Mouse (Mus musculus): Measurements from ENCODE around the gene Gm17606. TPM values are rescaled to one million over a fixed set of nuclear protein-coding genes. Genes with fewer than 3 reads are reported as not detected.
A peak's percentile ranks its signal among the peaks of the same experiment; 100 is the strongest.

Gm17606 gene
- polyA plus RNA-seq, 1 experiment from 2014 or later: not detected

DNA sequence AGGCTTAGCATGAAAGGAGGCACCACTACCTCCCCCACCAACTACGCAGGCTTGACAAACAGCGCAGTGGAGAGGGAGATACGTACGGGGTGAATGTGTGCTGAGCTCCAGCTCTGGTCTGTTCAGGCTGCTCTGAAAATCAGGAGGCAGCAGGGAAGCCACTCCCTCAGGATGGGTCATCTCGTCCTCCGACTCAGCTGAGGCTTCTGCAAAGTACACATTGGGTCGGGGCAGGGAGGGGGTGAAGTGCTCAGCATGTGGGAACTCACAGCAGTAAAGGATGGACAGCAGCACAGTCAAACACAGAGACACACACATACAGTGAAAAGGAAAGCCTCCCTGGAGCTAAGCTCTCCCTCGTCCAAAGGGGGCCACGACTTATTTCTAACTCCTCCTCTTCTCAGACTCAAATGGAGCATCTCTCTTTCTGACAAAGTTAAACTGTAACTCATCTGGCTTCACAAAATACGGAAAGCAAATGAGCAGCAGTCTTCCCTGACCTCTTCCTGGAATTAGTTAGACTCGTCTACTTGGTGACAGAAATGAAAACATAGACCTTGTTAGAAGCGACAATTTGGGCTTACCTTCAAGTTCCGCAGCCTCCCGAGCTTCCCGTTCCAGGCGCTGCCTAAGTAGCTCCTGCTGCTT, 38.0 kb downstream of the Gm17606 start:
- Histone ChIP-seq H3K27ac (no peak overlapping the region), H3K4me3 (no peak overlapping the region), H3K9ac (no peak overlapping the region), H3K4me2 (no peak overlapping the region), H3K9me3 (replicated peaks) (no peaks in the 10 kb centered on the region), H3K36me3 (ENCODE audit: poor library complexity, severe bottlenecking) (peaks cover 75% of the 10 kb centered on the region), H3K27me3 (no peaks in the 10 kb centered on the region), H3K4me1 (no peaks in the 10 kb centered on the region)
- WGBS: 91% methylated on average over 16 of the region's 16 CpGs
- ATAC-seq: no peak

GRCm38 (mm10) chr14:54682396-54682795, 41.6 kb downstream of the Gm17606 start:
- ATAC-seq: no peak
- Histone ChIP-seq H3K27me3 (no peaks in the 10 kb centered on the region), H3K4me1 (peaks cover 14% of the 10 kb centered on the region), H3K9ac (no peak overlapping the region), H3K9me3 (replicated peaks) (no peaks in the 10 kb centered on the region), H3K27ac (no peak overlapping the region), H3K36me3 (ENCODE audit: poor library complexity, severe bottlenecking) (peaks cover 47% of the 10 kb centered on the region), H3K4me3 (no peak overlapping the region), H3K4me2 (no peak overlapping the region)
- WGBS: 93% methylated on average over 3 of the region's 3 CpGs

DNA sequence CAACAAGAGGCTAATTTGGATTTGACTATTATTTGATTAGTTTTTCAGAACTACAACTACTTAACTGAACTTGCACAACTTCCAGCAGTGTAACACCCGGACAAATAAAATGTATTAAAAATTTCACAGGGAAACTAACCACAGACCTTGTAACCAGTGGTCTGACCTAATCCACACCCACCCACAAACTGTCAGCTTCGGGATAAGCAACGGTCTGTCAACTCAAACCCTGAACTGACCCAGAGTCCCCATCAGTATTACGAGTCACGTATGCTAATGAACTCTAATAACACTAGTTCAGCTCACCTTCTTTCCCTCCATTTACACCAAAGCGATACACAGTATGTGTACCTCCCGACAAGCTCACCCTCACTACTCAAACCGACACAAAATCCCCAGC, 44.7 kb downstream of the Gm17606 start:
- ATAC-seq: no peak
- Histone ChIP-seq H3K27ac (no peak overlapping the region; the same call in 1 of the 2 replicates), H3K4me2 (peak overlapping the region; percentile 79), H3K9ac (peak overlapping the region; percentile 93), H3K27me3 (no peaks in the 10 kb centered on the region), H3K36me3 (ENCODE audit: poor library complexity, severe bottlenecking) (peaks cover 42% of the 10 kb centered on the region), H3K4me3 (peak overlapping the region; percentile 78), H3K4me1 (peaks cover 28% of the 10 kb centered on the region), H3K9me3 (replicated peaks) (no peaks in the 10 kb centered on the region)
- WGBS: 15% methylated on average over 8 of the region's 8 CpGs

DNA sequence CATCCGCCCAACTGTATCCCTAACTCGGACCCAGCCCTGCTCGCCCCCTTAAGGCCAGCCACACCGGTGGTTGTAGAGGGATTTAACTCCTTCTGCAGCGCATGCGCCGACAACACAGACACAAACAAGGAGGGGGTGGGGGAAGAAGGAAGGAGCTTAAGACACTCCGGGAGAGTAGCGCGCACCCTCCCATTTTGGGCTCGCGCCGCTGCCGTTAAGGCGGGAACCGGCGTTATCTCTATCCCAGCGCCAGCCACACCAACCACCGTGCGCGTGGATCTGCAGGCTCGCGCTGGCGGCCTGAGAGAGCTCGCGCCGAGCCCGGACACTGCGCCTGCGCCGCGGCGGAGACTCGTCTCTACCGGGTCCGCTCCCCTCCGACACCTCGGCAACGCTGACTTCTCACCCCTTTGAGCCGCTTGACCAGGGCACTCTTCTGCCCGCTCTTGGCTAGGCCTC, 45.3 kb downstream of the Gm17606 start, which contains the start of gene 1700123O20Rik:
TSS of gene 1700123O20Rik (plus strand) at position 154 of the 459 bp plus-strand sequence.
- peak within 1 kb of the TSS; percentile 79 for H3K4me2 ChIP-seq
- WGBS: under 1% methylated on average over 41 of the region's 41 CpGs
- ATAC-seq: peak; percentile 77

GRCm38 (mm10) chr14:54686522-54687143, 45.9 kb downstream of the Gm17606 start, which contains the start of gene Acin1:
TSS of gene Acin1 (minus strand) at chr14:54686931.
- ATAC-seq: peak; percentile 98
- Histone ChIP-seq H3K36me3 (ENCODE audit: poor library complexity, severe bottlenecking) (peaks cover 40% of the 10 kb centered on the region), H3K4me1 (peaks cover 28% of the 10 kb centered on the region), H3K4me2 (peak within 1 kb of the TSS; percentile 79), H3K9ac (peak within 1 kb of the TSS; percentile 93), H3K9me3 (replicated peaks) (no peaks in the 10 kb centered on the region), H3K27me3 (no peaks in the 10 kb centered on the region), H3K4me3 (peak within 1 kb of the TSS; percentile 78), H3K27ac (peak within 1 kb of the TSS; percentile 92)
- WGBS: under 1% methylated on average over 44 of the region's 44 CpGs

More for the DNA sequence above, 45.3 kb downstream of the Gm17606 start, which contains the start of gene 1700123O20Rik:
- Histone ChIP-seq H3K9me3 (replicated peaks) (no peaks in the 10 kb centered on the region), H3K9ac (peak within 1 kb of the TSS; percentile 93), H3K36me3 (ENCODE audit: poor library complexity, severe bottlenecking) (peaks cover 44% of the 10 kb centered on the region), H3K4me1 (peaks cover 28% of the 10 kb centered on the region), H3K4me3 (peak within 1 kb of the TSS; percentile 78), H3K27me3 (no peaks in the 10 kb centered on the region), H3K27ac (peak within 1 kb of the TSS; percentile 92)

DNA sequence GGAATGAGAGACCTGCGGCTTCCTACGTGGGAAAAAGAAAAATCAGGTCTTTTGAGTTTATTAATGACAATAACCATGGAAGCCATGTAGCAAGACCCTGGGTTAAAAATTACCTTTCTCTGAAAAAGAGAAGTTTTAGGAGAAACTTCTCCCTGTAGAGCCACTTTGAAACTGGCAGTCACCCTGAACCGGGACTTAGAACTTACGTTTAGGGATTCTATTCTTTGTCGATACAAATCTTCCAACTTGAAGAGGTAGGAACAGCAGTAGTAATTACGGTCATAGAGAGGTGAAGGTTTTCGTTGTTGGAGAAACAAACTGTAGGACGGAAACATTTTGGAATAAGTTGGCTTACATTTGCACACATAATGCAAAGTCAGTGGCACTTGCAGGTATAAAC, 46.5 kb downstream of the Gm17606 start:
- Histone ChIP-seq H3K4me1 (peaks cover 28% of the 10 kb centered on the region), H3K27me3 (no peaks in the 10 kb centered on the region), H3K4me2 (peak overlapping the region; percentile 72), H3K4me3 (peak overlapping the region; percentile 78), H3K9ac (peak overlapping the region; percentile 85), H3K9me3 (replicated peaks) (no peaks in the 10 kb centered on the region), H3K36me3 (ENCODE audit: poor library complexity, severe bottlenecking) (peaks cover 34% of the 10 kb centered on the region), H3K27ac (peak overlapping the region; percentile 65)
- 7% methylated on average over 8 of the region's 8 CpGs for whole genome bisulfite sequencing
- ATAC-seq: no peak

- Histone ChIP-seq H3K4me3 (no peak overlapping the region), H3K4me2 (no peak overlapping the region), H3K4me1 (no peaks in the 10 kb centered on the region), H3K27ac (no peak overlapping the region), H3K36me3 (ENCODE audit: poor library complexity, severe bottlenecking) (peaks cover 30% of the 10 kb centered on the region), H3K27me3 (no peaks in the 10 kb centered on the region), H3K9ac (no peak overlapping the region), H3K9me3 (replicated peaks) (no peaks in the 10 kb centered on the region)
- WGBS: 84% methylated on average over 6 of the region's 6 CpGs
- no peak for ATAC-seq
These were observed 54.3 kb downstream of the Gm17606 start for GRCm38 (mm10) chr14:54695042-54695441.

DNA sequence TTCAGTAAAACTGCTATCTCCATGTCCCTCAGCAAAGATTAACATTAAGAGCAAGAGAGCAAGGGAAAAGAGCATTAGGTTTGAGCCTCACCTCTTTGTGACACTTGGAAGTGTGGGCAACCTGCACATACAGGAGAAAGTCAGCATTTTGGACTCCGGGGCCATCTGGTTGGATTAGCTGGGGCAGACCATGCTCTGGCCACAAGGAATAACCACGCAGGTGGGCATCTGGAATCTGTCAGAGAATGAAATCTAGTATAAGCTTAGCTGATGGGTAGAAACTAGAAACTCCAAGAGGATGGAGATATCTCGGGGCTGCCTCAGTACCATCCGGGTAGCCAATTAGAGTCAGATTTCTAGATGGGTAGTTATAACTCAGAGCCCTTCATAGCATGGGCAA, 56.0 kb downstream of the Gm17606 start:
- Histone ChIP-seq H3K9ac (no peak overlapping the region), H3K27me3 (no peaks in the 10 kb centered on the region), H3K36me3 (ENCODE audit: poor library complexity, severe bottlenecking) (peaks cover 19% of the 10 kb centered on the region), H3K27ac (no peak overlapping the region), H3K4me3 (no peak overlapping the region), H3K4me1 (no peaks in the 10 kb centered on the region), H3K4me2 (no peak overlapping the region), H3K9me3 (replicated peaks) (no peaks in the 10 kb centered on the region)
- ATAC-seq: no peak
- 92% methylated on average over 4 of the region's 4 CpGs for WGBS

MicroRNAs within 50 kb of the gene (microRNA counts, 519-probe panel; counts per million panel counts)
- microRNA mmu-miR-686: 177 counts per million, percentile 53 among the panel's probes with 10 or more counts

Small RNA genes within 50 kb of the gene (microRNA-seq; reads per million reads assigned to microRNA genes)
- not detected for gene Mir686
- not detected for gene Mir6948

Other genes starting within 250 kb of the Gm17606 start
- gene Slc7a7, start 223.2 kb upstream of the Gm17606 start, polyA plus RNA-seq (2015; fragmentation: Nextera tagmentation; extraction: Ambion mirVana): 5.6 and 6.1 TPM in 2 replicates
- gene Mrpl52, start 214.0 kb upstream of the Gm17606 start, polyA plus RNA-seq (2015; fragmentation: Nextera tagmentation; extraction: Ambion mirVana): 270 and 310 TPM in 2 replicates
- gene Mmp14, start 209.3 kb upstream of the Gm17606 start, polyA plus RNA-seq (2015; fragmentation: Nextera tagmentation; extraction: Ambion mirVana): 54.5 and 57.3 TPM in 2 replicates
- gene Lrp10, start 176.8 kb upstream of the Gm17606 start, polyA plus RNA-seq (2015; fragmentation: Nextera tagmentation; extraction: Ambion mirVana): 19.9 and 24.4 TPM in 2 replicates
- gene Rem2, start 164.9 kb upstream of the Gm17606 start, polyA plus RNA-seq (2015; fragmentation: Nextera tagmentation; extraction: Ambion mirVana): 24.2 and 24.4 TPM in 2 replicates
- gene Prmt5, start 123.4 kb upstream of the Gm17606 start, polyA plus RNA-seq (2015; fragmentation: Nextera tagmentation; extraction: Ambion mirVana): 107 and 113 TPM in 2 replicates
- 39.7 and 43.1 TPM in 2 replicates for gene Haus4, start 86.3 kb upstream of the Gm17606 start, polyA plus RNA-seq (2015; fragmentation: Nextera tagmentation; extraction: Ambion mirVana)
- gene Ajuba, start 63.4 kb upstream of the Gm17606 start, polyA plus RNA-seq (2015; fragmentation: Nextera tagmentation; extraction: Ambion mirVana): 18.8 and 20.3 TPM in 2 replicates
- gene 4931414P19Rik, start 35.0 kb upstream of the Gm17606 start, polyA plus RNA-seq (2015; fragmentation: Nextera tagmentation; extraction: Ambion mirVana): 8.3 and 9.4 TPM in 2 replicates
- gene Psmb5, start 22.9 kb upstream of the Gm17606 start, polyA plus RNA-seq (2015; fragmentation: Nextera tagmentation; extraction: Ambion mirVana): 462 and 492 TPM in 2 replicates
- 0.04 TPM in 1 of 2 replicates, not detected in the other for gene Psmb11, start 19.5 kb upstream of the Gm17606 start, polyA plus RNA-seq (2015; fragmentation: Nextera tagmentation; extraction: Ambion mirVana)
- gene Cdh24, start 412 bp downstream of the Gm17606 start, polyA plus RNA-seq (2015; fragmentation: Nextera tagmentation; extraction: Ambion mirVana): 7.1 and 8.0 TPM in 2 replicates
- gene 1700123O20Rik, start 45.3 kb downstream of the Gm17606 start, polyA plus RNA-seq (2015; fragmentation: Nextera tagmentation; extraction: Ambion mirVana): 84.6 and 87.5 TPM in 2 replicates
- 191 and 216 TPM in 2 replicates for gene Acin1, start 46.0 kb downstream of the Gm17606 start, polyA plus RNA-seq (2015; fragmentation: Nextera tagmentation; extraction: Ambion mirVana)
- 0.15 TPM in 1 of 2 replicates, not detected in the other for gene Gm29776, start 57.9 kb downstream of the Gm17606 start, polyA plus RNA-seq (2015; fragmentation: Nextera tagmentation; extraction: Ambion mirVana)
- gene Cebpe, start 71.2 kb downstream of the Gm17606 start, polyA plus RNA-seq (2015; fragmentation: Nextera tagmentation; extraction: Ambion mirVana): not detected in 2 replicates
- gene Slc7a8, start 141.0 kb downstream of the Gm17606 start, polyA plus RNA-seq (2015; fragmentation: Nextera tagmentation; extraction: Ambion mirVana): 3.2 and 3.5 TPM in 2 replicates
- gene Rnf212b, start 173.2 kb downstream of the Gm17606 start, polyA plus RNA-seq (2015; fragmentation: Nextera tagmentation; extraction: Ambion mirVana): not detected in 2 replicates
- gene Homez, start 230.0 kb downstream of the Gm17606 start, polyA plus RNA-seq (2015; fragmentation: Nextera tagmentation; extraction: Ambion mirVana): 11.9 and 12.8 TPM in 2 replicates
- 1.4 and 2.0 TPM in 2 replicates for gene Ppp1r3e, start 236.6 kb downstream of the Gm17606 start, polyA plus RNA-seq (2015; fragmentation: Nextera tagmentation; extraction: Ambion mirVana)
- 3.4 and 4.1 TPM in 2 replicates for gene Bcl2l2, start 242.4 kb downstream of the Gm17606 start, polyA plus RNA-seq (2015; fragmentation: Nextera tagmentation; extraction: Ambion mirVana)
- 0.30 TPM in 1 of 2 replicates, not detected in the other for gene Gm20521, start 242.5 kb downstream of the Gm17606 start, polyA plus RNA-seq (2015; fragmentation: Nextera tagmentation; extraction: Ambion mirVana)